Mouse (Mus musculus) MEL (cell line): ENCODE results near the gene Fgfr2. TPM values are rescaled to one million over a fixed set of nuclear protein-coding genes. Genes with fewer than 3 reads are reported as not detected.

ENCODE experiments used
- DNase-seq: peaks from one replicate; pipeline ENCODE4 v3.0.0; 2011; ENCODE audit warnings: low read depth, low spot score
- H3K27ac ChIP-seq: 2 replicates; pipeline ENCODE4 v1.5.1; 2012; ENCODE audit warnings: low read depth, mild to moderate bottlenecking, control low read depth, low read length, moderate library complexity; ENCODE audit not compliant: control insufficient read depth
- H3K27me3 ChIP-seq, 2 experiments: fragments of 150-350 bp in 1 of 2; sonication (generic) in 1 of 2; 2 replicates each; pipeline ENCODE4 v1.6.1; 2012; ENCODE audit warnings: low read length in 2 of 2, mild to moderate bottlenecking in 2 of 2, improper control_type of control experiment in 1 of 2, moderate library complexity in 1 of 2; ENCODE audit not compliant: insufficient read depth in 2 of 2, control insufficient read depth in 1 of 2
- H3K36me3 ChIP-seq, 2 experiments: 2 replicates each; pipeline ENCODE4 v1.6.1; 2012 to 2014; ENCODE audit warnings: low read length in 2 of 2, improper control_type of control experiment in 1 of 2, inconsistent platforms in 1 of 2, mild to moderate bottlenecking in 1 of 2; ENCODE audit not compliant: insufficient read depth in 2 of 2, control insufficient read depth in 1 of 2
- H3K4me1 ChIP-seq, 2 experiments: fragments of 150-350 bp in 1 of 2; sonication (generic) in 1 of 2; 2 replicates each; pipeline ENCODE4 v1.6.1; 2012; ENCODE audit warnings: low read length in 2 of 2, improper control_type of control experiment in 1 of 2, mild to moderate bottlenecking in 1 of 2; ENCODE audit not compliant: insufficient read depth in 2 of 2, control insufficient read depth in 1 of 2
- H3K4me3 ChIP-seq, 2 experiments: fragments of 150-350 bp in 1 of 2; sonication (generic) in 1 of 2; 2 replicates each; pipeline ENCODE4 v1.5.1; 2012; ENCODE audit warnings: low read depth in 2 of 2, low read length in 2 of 2, mild to moderate bottlenecking in 2 of 2, moderate library complexity in 2 of 2, control low read depth in 1 of 2, improper control_type of control experiment in 1 of 2; ENCODE audit not compliant: control insufficient read depth in 1 of 2, insufficient read depth in 1 of 2
- H3K79me2 ChIP-seq: 2 replicates; pipeline ENCODE4 v1.6.1; 2012; ENCODE audit warnings: mild to moderate bottlenecking, low read length, moderate library complexity; ENCODE audit not compliant: control insufficient read depth, poor library complexity, insufficient read depth
- H3K9ac ChIP-seq: 2 replicates; pipeline ENCODE4 v1.6.1; 2012; ENCODE audit warnings: low read depth, mild to moderate bottlenecking, control low read depth, low read length, moderate library complexity; ENCODE audit not compliant: control insufficient read depth, poor library complexity, severe bottlenecking
- H3K9me3 ChIP-seq: fragments of 150-350 bp; sonication (generic); replicated peaks from 2 replicates; pipeline ENCODE4 v1.6.1; 2012; ENCODE audit warnings: mild to moderate bottlenecking, low read length, improper control_type of control experiment, moderate library complexity; ENCODE audit not compliant: insufficient read depth
- BHLHE40 ChIP-seq: IDR thresholded peaks from 2 replicates; pipeline ENCODE4 v1.6.1; 2012; ENCODE audit warnings: low read depth, mild to moderate bottlenecking, inconsistent platforms, low read length, improper control_type of control experiment, borderline replicate concordance
- CHD1 ChIP-seq: IDR thresholded peaks from 2 replicates; pipeline ENCODE4 v1.6.1; 2012; ENCODE audit warnings: low read depth, mild to moderate bottlenecking, inconsistent platforms, low read length, improper control_type of control experiment
- CTCF ChIP-seq, 3 experiments: IDR thresholded peaks in 2 of 3; conservative IDR thresholded peaks in 1 of 3; 2 replicates each; pipeline ENCODE4 v1.5.1; 2011 to 2012; ENCODE audit warnings: low read length in 3 of 3, low read depth in 2 of 3, mild to moderate bottlenecking in 2 of 3, improper control_type of control experiment in 1 of 3, inconsistent platforms in 1 of 3, mixed read lengths in 1 of 3, moderate library complexity in 1 of 3; ENCODE audit not compliant: control insufficient read depth in 1 of 3, insufficient read depth in 1 of 3, poor library complexity in 1 of 3, severe bottlenecking in 1 of 3
- ELF1 ChIP-seq: IDR thresholded peaks from 2 replicates; pipeline ENCODE4 v1.6.1; 2014; ENCODE audit warnings: low read depth, mild to moderate bottlenecking, inconsistent platforms, low read length, improper control_type of control experiment, moderate library complexity
- EP300 ChIP-seq, 2 experiments: IDR thresholded peaks; 2 replicates each; pipeline ENCODE4 v1.6.1; 2011; ENCODE audit warnings: improper control_type of control experiment in 2 of 2, low read length in 2 of 2, low read depth in 1 of 2, mild to moderate bottlenecking in 1 of 2
- GABPA ChIP-seq: IDR thresholded peaks from 2 replicates; pipeline ENCODE4 v1.6.1; 2012; ENCODE audit warnings: low read depth, mild to moderate bottlenecking, inconsistent platforms, low read length, improper control_type of control experiment, moderate library complexity
- GATA1 ChIP-seq: IDR thresholded peaks from 2 replicates; pipeline ENCODE4 v1.6.1; 2011; ENCODE audit warnings: low read depth, low read length, improper control_type of control experiment
- HCFC1 ChIP-seq: IDR thresholded peaks from 2 replicates; pipeline ENCODE4 v1.6.1; 2012; ENCODE audit warnings: low read depth, mild to moderate bottlenecking, inconsistent platforms, low read length, improper control_type of control experiment, moderate library complexity
- JUND ChIP-seq: IDR thresholded peaks from 2 replicates; pipeline ENCODE4 v1.6.1; 2011; ENCODE audit warnings: low read depth, mild to moderate bottlenecking, improper control_type of control experiment, low read length
- KAT2A ChIP-seq: conservative IDR thresholded peaks from 2 replicates; pipeline ENCODE4 v1.6.1; 2012; ENCODE audit warnings: low read depth, low read length, improper control_type of control experiment, inconsistent platforms
- MAX ChIP-seq: IDR thresholded peaks from 2 replicates; pipeline ENCODE4 v1.6.1; 2011; ENCODE audit warnings: low read length, improper control_type of control experiment
- MXI1 ChIP-seq: IDR thresholded peaks from 2 replicates; pipeline ENCODE4 v1.6.1; 2011; ENCODE audit warnings: mild to moderate bottlenecking, low read depth, low read length, improper control_type of control experiment
- MYC ChIP-seq: IDR thresholded peaks from 2 replicates; pipeline ENCODE4 v1.6.1; 2011; ENCODE audit warnings: low read depth, mild to moderate bottlenecking, low read length, improper control_type of control experiment, moderate library complexity
- POLR2AphosphoS2 ChIP-seq: IDR thresholded peaks from 2 replicates; pipeline ENCODE4 v1.6.1; 2011; ENCODE audit warnings: low read length, improper control_type of control experiment
- POLR2AphosphoS5 ChIP-seq: IDR thresholded peaks from 2 replicates; pipeline ENCODE4 v1.6.1; 2012; ENCODE audit warnings: low read depth, borderline replicate concordance, mild to moderate bottlenecking, inconsistent platforms, low read length, moderate library complexity, mixed read lengths
- TBP ChIP-seq: IDR thresholded peaks from 2 replicates; pipeline ENCODE4 v1.8.0; 2011; ENCODE audit warnings: low read depth, low read length, improper control_type of control experiment
- UBTF ChIP-seq: IDR thresholded peaks from 2 replicates; pipeline ENCODE4 v1.6.1; 2012; ENCODE audit warnings: low read depth, mild to moderate bottlenecking, inconsistent platforms, low read length, improper control_type of control experiment, moderate library complexity, borderline replicate concordance; ENCODE audit not compliant: insufficient read depth
- ZC3H11A ChIP-seq: IDR thresholded peaks from 2 replicates; pipeline ENCODE4 v1.6.1; 2012; ENCODE audit warnings: low read depth, mild to moderate bottlenecking, inconsistent platforms, low read length, improper control_type of control experiment
- ZMIZ1 ChIP-seq: IDR thresholded peaks from 2 replicates; pipeline ENCODE4 v1.6.1; 2012; ENCODE audit warnings: low read depth, mild to moderate bottlenecking, inconsistent platforms, low read length, improper control_type of control experiment, moderate library complexity
- polyA plus RNA-seq, 2 experiments: library from polyadenylated mRNA; stranded (reverse) in 1 of 2; unstranded in 1 of 2; fragments of >175 nt in 1 of 2; fragments of >200 nt in 1 of 2; gene quantifications; 2 replicates each; pipeline versions ENCODE4 v1.2.1 to v1.2.4; 2012; ENCODE audit warnings: low replicate concordance in 2 of 2, low read depth in 1 of 2; ENCODE audit not compliant: insufficient read length in 2 of 2, insufficient read depth in 1 of 2, missing spikeins in 1 of 2
- total RNA-seq: library from RNA; depleted of rRNA; stranded (reverse); fragments of 300-350 nt; gene quantifications from 2 replicates; pipeline ENCODE4 v1.2.3, GENCODE M21; 2012

Gene Fgfr2
- total and polyA plus RNA-seq, 3 experiments, result not detected

DNA sequence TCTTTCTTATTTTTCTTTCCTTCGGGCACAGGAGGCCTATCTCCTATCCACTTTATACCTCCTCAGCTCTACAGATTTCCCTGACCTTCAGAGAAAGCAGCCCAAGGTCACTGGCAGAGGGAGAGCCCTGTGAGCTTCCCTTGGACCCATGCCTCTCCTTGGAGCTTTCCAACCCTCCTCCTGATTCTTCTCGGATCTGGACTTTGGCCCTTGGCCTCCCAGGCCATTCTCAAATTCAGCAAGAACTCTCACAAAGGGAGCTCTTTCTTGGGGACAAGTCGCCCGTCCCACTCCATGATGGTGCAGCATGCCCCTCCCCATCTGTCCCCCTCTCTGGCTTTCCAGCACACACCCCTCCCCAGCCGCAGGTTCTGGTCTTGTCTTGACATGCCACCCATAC is 2172.1 kb downstream of the Fgfr2 start:
- Histone ChIP-seq H3K27me3 (no peaks in the 10 kb centered on the region), H3K9ac (no peak overlapping the region), H3K27ac (no peak overlapping the region), H3K79me2 (no peaks in the 10 kb centered on the region), H3K9me3 (no peaks in the 10 kb centered on the region), H3K4me3 (no peak overlapping the region), H3K36me3 (no peaks in the 10 kb centered on the region), H3K4me1 (no peaks in the 10 kb centered on the region)
- TF ChIP-seq MAX (no peak), CTCF (IDR thresholded peaks at IDR 0.05 in 2 of 3, conservative IDR thresholded peaks at IDR 0.05 in 1 of 3; ENCODE audit: control insufficient read depth in 1 of 3, insufficient read depth in 1 of 3, low read depth in 2 of 3, low read length in 3 of 3, poor library complexity in 1 of 3, severe bottlenecking in 1 of 3) (no peak), POLR2AphosphoS2 (no peak), POLR2AphosphoS5 (no peak), JUND (no peak), BHLHE40 (no peak), GATA1 (no peak), KAT2A (no peak), ZC3H11A (no peak), CHD1 (no peak), MXI1 (no peak), UBTF (no peak), HCFC1 (no peak)
- no peak for DNase-seq

DNA sequence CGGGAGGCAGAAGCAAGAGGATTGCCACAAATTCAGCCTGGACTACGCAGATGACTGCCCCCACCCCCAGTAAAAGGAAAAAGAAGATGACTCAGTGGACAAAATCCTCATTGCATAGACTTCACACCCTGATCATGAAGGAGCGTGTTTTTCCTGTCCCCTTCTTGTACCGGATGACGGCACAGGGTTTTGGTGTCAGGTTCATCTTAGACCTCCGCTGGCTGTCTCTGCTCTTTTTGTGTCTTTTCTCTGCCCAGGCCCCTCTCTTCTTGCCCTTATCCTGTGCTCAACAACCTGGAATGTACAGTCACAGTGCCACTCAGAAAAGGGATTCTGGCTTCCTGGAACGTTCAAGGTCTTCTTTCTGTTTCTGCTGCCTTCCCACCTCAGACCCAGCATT is 2172.7 kb downstream of the Fgfr2 start:
- TF ChIP-seq GABPA, result no peak
- TF ChIP-seq TBP, result no peak
- TF ChIP-seq EP300 (IDR thresholded peaks at IDR 0.05; ENCODE audit: low read depth in 1 of 2, low read length in 2 of 2), result no peak
- TF ChIP-seq ZMIZ1, result no peak
- TF ChIP-seq GATA1, result no peak
- H3K9me3 ChIP-seq, result no peaks in the 10 kb centered on the region
- no peak for DNase-seq
- no peak overlapping the region for H3K27ac ChIP-seq
- H3K36me3 ChIP-seq, result no peaks in the 10 kb centered on the region
- no peak overlapping the region for H3K4me3 ChIP-seq
- no peaks in the 10 kb centered on the region for H3K79me2 ChIP-seq
- no peaks in the 10 kb centered on the region for H3K27me3 ChIP-seq
- no peak overlapping the region for H3K9ac ChIP-seq
- no peaks in the 10 kb centered on the region for H3K4me1 ChIP-seq

DNA sequence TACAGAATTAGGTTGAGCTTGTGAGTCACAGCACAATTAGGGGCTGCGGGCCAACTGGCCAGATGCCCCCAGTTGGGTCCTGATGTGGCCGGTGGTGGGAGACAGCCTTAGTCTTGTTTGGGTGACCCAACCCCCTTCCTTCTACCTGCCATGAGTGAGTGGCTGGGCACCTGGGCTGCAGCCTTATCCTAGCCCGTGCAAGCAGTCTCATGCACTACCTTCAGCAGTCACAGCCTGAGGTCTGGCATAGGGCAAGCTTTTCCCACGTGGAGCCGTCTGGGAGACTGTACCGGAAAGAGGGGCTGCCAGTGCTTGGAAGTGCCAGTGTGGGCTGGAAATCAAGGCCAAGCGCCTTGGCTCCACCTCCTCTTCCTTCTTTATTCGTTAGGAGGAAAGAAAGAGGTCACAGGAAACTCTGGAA is 2173.8 kb downstream of the Fgfr2 start:
- H3K4me1 ChIP-seq, result no peaks in the 10 kb centered on the region
- no peaks in the 10 kb centered on the region for H3K79me2 ChIP-seq
- no peaks in the 10 kb centered on the region for H3K9me3 ChIP-seq
- no peak for DNase-seq
- TF ChIP-seq MYC (no peak), ZC3H11A (no peak), ELF1 (no peak)
- H3K4me3 ChIP-seq, result no peak overlapping the region
- H3K27me3 ChIP-seq, result no peaks in the 10 kb centered on the region
- H3K36me3 ChIP-seq, result no peaks in the 10 kb centered on the region
- H3K9ac ChIP-seq, result no peak overlapping the region
- H3K27ac ChIP-seq, result no peak overlapping the region
